Mouse (Mus musculus) monocyte, adult 2 months (primary cell): Measurements from ENCODE around the gene Dnah7c.
"Not testable (repeated sequence)": the region's sequence is repeated elsewhere in the genome, so short reads cannot be mapped to it uniquely, and the experiment has no call there.

ENCODE experiments used
- DNase-seq, 2 experiments: peaks; one replicate each; pipeline ENCODE4 v3.0.0; 2022; ENCODE audit warnings: low spot score in 2 of 2, low read depth in 1 of 2

Gene Dnah7c

GRCm38 (mm10) chr1:46725719-46726118 is 300.3 kb downstream of the Dnah7c start:
- DNase-seq: not testable (repeated sequence)

- not testable (repeated sequence) for DNase-seq
These were observed 304.3 kb downstream of the Dnah7c start for GRCm38 (mm10) chr1:46729731-46730130.

GRCm38 (mm10) chr1:46733405-46734106 is 308.2 kb downstream of the Dnah7c start:
- DNase-seq: not testable (repeated sequence)

- DNase-seq: not testable (repeated sequence)
These were observed 309.1 kb downstream of the Dnah7c start for GRCm38 (mm10) chr1:46734455-46734854.

GRCm38 (mm10) chr1:46764600-46764999 is 339.2 kb downstream of the Dnah7c start:
- DNase-seq: not testable (repeated sequence)

GRCm38 (mm10) chr1:46769318-46769717 is 343.9 kb downstream of the Dnah7c start:
- DNase-seq: not testable (repeated sequence)

- DNase-seq: not testable (repeated sequence)
These were observed 344.8 kb downstream of the Dnah7c start for GRCm38 (mm10) chr1:46770077-46770695.

- not testable (repeated sequence) for DNase-seq
These were observed 356.8 kb downstream of the Dnah7c start for GRCm38 (mm10) chr1:46782227-46782626.

GRCm38 (mm10) chr1:46805074-46805473 is 379.7 kb downstream of the Dnah7c start:
- DNase-seq: no peak

GRCm38 (mm10) chr1:46808630-46809029 is 383.2 kb downstream of the Dnah7c start:
- not testable (repeated sequence) for DNase-seq

- DNase-seq: no peak
These were observed 392.5 kb downstream of the Dnah7c start for GRCm38 (mm10) chr1:46817934-46818333.

- no peak for DNase-seq
These were observed 397.0 kb downstream of the Dnah7c start for GRCm38 (mm10) chr1:46822256-46822972.

GRCm38 (mm10) chr1:46830066-46830843 is 404.9 kb downstream of the Dnah7c start:
- no peak for DNase-seq

- peak; percentile 22 to 39 for DNase-seq
These were observed 406.5 kb downstream of the Dnah7c start for GRCm38 (mm10) chr1:46831927-46832326.

- DNase-seq: no peak
These were observed 418.0 kb downstream of the Dnah7c start for GRCm38 (mm10) chr1:46843406-46843805.

GRCm38 (mm10) chr1:46844281-46844680 is 418.9 kb downstream of the Dnah7c start:
- no peak for DNase-seq

- DNase-seq: no peak
These were observed 419.8 kb downstream of the Dnah7c start for GRCm38 (mm10) chr1:46845221-46845620.

- peak; percentile 22 to 35 for DNase-seq
These were observed 424.4 kb downstream of the Dnah7c start for GRCm38 (mm10) chr1:46849758-46850157.

GRCm38 (mm10) chr1:46851586-46851985 is 426.2 kb downstream of the Dnah7c start:
- no peak for DNase-seq

GRCm38 (mm10) chr1:46852216-46852599 is 426.8 kb downstream of the Dnah7c start:
- no peak for DNase-seq

- DNase-seq: peak in 1 of 2 experiments; percentile 28
These were observed 427.3 kb downstream of the Dnah7c start for GRCm38 (mm10) chr1:46852600-46853272.
